Mouse (Mus musculus): ENCODE results near the gene Arl6.

Arl6 gene

GRCm38 (mm10) chr16:59594714-59595113 is 44.5 kb downstream of the Arl6 start:
- POLR2A ChIA-PET: interaction anchor here in 2 of 4 experiments (1.0 to 1.4 kb wide), 3 partner anchors 15 to 32 kb away, joined by 3 to 6 read pairs (median 4); no protein-coding TSS in a partner anchor
- CTCF ChIA-PET: no interaction called here

DNA sequence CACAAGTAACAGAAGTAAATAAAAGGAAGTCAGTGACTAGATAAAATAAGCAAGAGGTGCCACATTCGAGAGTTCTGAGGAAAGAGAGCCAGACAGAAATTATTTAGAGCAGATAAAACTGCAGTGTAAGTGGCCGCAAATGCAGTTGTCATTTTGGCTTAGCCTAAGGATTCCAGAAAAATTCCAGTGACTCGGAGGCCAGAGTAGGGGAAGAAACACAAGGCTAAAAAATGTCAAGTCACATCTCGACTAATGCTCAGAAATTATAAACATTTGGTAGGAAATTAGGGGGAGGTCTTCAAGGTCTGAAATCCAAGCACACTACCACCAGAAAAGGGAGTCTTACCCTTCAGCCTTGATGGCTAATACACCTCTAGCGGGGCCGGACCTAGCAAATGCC is 48.4 kb downstream of the Arl6 start:
- POLR2A ChIA-PET: no interaction called here
- CTCF ChIA-PET: no interaction called here

GRCm38 (mm10) chr16:59588351-59589025 is 50.7 kb downstream of the Arl6 start:
- ChIA-PET POLR2A (no interaction called here), CTCF (no interaction called here)

- CTCF ChIA-PET: no interaction called here
- POLR2A ChIA-PET: no interaction called here
These were observed 51.4 kb downstream of the Arl6 start for GRCm38 (mm10) chr16:59587816-59588215.

- CTCF ChIA-PET: no interaction called here
- POLR2A ChIA-PET: no interaction called here
These were observed 52.3 kb downstream of the Arl6 start for GRCm38 (mm10) chr16:59586911-59587310.

- CTCF ChIA-PET: no interaction called here
- POLR2A ChIA-PET: interaction anchor here in 1 of 4 experiments (0.6 kb wide), 1 partner anchor 9 kb away, joined by 3 read pairs; no protein-coding TSS in a partner anchor
These were observed 52.9 kb downstream of the Arl6 start for GRCm38 (mm10) chr16:59586276-59586675.

DNA sequence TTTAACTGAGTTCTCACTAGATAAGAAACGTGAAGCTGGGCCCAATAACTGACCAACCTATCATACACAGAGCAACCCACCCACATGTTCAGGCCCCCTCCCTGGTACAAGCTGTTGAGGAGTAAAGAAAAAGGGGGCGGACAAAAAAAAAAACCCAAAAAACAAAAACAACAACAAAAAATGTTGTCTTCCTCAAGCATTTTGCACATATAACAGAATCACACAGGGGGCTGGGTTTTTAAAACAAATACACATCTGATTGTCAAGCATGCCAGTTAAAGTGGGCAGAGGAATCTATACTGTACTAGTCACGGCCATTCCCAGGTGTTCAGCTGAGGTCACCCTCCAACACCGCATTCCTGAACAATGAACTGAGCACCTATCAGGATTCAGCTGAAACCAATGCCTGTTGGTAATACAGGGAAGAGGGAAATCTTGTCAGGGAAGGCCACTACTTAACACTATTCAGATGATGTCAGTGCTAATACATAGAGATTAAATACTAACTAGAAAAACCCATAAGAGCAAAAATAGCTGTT is 53.4 kb downstream of the Arl6 start:
- POLR2A ChIA-PET: no interaction called here
- CTCF ChIA-PET: no interaction called here

- POLR2A ChIA-PET: no interaction called here
- CTCF ChIA-PET: no interaction called here
These were observed 55.7 kb downstream of the Arl6 start for GRCm38 (mm10) chr16:59583515-59583914.

DNA sequence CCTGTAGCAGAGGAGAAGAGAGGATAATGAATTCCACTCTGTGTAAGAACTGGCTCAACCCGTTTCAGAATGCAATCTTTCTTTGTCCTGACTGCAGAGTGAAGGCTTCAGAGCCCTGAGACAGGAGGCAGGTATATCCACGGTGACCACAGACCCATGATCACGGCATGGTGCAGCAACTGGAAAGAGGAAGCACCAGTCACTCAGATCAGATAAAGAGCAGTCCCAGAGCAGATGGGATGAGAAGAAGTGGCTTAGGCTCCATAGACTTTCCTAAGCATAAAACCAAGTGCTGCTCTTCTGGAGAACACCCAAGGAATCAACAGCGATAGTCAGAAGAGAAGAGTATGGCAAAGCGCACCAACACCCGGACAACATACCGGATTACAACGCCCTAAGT is 60.0 kb downstream of the Arl6 start:
- ChIA-PET CTCF (no interaction called here), POLR2A (no interaction called here)

GRCm38 (mm10) chr16:59573961-59574360 is 65.2 kb downstream of the Arl6 start:
- ChIA-PET CTCF (no interaction called here), POLR2A (interaction anchor here in 1 of 4 experiments (1.3 kb wide), 1 partner anchor 33 kb away, joined by 3 read pairs; no protein-coding TSS in a partner anchor)

DNA sequence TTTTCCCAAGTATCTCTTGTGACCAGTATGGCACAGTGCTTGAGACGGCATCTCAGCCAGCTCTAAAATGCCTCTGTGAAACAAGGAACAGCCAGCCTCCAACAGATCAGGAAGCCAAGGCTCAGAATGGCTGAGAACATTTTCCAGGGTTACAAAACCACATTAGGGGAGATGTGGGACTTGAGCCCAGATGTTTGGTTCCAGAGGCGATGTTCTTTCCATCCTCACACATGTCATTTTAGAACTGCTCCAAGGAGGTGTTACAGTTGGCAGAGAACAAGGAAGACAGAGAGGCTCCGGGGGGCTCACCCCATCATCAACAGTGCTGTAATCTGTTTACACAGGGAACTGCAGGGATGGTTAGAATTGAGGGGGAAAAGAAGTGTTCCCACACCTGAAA is 66.5 kb downstream of the Arl6 start:
- ChIA-PET POLR2A (no interaction called here), CTCF (interaction anchor here in 1 of 4 experiments (1.2 kb wide), 1 partner anchor 34 kb away, joined by 3 read pairs; no protein-coding TSS in a partner anchor)

GRCm38 (mm10) chr16:59570807-59571206 is 68.4 kb downstream of the Arl6 start:
- ChIA-PET POLR2A (no interaction called here), CTCF (no interaction called here)

DNA sequence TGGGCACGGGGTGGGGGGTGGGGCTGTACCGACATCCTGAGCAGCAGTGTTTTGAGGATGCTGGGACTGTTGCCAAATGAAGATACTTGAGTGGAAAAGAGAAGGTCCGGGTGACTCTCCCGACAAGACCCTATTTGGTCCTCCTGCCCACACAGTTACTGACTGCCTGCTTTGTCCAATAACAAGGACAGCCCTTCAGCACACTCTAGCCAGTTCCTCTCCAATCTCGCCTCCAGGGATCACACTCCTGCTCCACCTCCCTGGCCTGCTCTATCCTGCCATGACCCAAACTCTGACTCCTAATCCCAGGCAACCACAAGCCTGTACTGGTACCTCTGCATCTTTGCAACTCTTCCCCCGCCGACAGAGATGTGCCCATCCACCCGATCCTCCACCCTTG is 69.4 kb downstream of the Arl6 start:
- ChIA-PET CTCF (no interaction called here), POLR2A (no interaction called here)

GRCm38 (mm10) chr16:59567721-59568381 is 71.3 kb downstream of the Arl6 start:
- POLR2A ChIA-PET: interaction anchor here in 1 of 4 experiments (0.6 kb wide), 1 partner anchor 1014 kb away, joined by 6 read pairs; no protein-coding TSS in a partner anchor
- CTCF ChIA-PET: no interaction called here

DNA sequence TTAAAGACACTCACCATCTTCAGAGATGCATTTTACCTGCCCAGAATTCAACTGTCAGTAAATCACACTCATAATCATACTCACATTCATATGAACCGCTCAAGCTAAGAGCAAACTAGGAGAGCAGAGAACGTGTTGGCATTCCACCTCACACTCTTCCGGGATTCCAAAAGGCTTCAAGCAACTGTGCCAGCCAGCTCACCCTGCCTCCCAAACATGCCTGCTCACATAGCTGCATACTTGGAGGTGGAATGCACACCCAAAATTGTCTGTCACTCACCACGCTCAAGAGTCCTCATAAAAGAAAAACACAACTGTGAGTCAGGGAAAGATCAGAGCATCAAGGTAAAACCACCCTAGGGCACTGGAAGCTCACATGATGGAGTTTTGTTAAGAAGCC is 72.8 kb downstream of the Arl6 start:
- CTCF ChIA-PET: no interaction called here
- POLR2A ChIA-PET: interaction anchor here in 1 of 4 experiments (0.7 kb wide), 1 partner anchor 72 kb away, joined by 4 read pairs; no protein-coding TSS in a partner anchor

DNA sequence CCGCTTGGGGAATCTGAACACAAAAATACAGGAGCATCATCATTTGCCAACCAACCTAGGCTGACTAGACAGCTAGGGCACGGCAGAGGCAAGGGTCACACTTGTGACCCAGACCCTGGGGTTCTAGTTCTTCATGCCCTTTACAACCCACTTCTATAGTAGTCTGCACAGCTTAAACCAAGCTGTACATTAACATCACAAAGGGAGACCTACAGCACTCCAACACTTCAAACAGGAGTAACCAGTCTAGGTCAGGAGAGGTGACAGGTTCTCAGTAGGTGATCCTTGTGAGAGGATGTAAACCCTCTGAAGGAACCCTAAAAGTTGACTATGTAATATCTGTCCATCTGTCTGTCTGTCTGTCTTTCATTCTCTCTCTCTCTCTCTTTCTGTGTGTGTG is 73.6 kb downstream of the Arl6 start:
- POLR2A ChIA-PET: interaction anchor here in 1 of 4 experiments (0.7 kb wide), 1 partner anchor 21 kb away, joined by 3 read pairs; no protein-coding TSS in a partner anchor

GRCm38 (mm10) chr16:59564025-59564424 is 75.2 kb downstream of the Arl6 start:
- ChIA-PET CTCF (no interaction called here), POLR2A (no interaction called here)

More for the DNA sequence above, 73.6 kb downstream of the Arl6 start:
- CTCF ChIA-PET: no interaction called here
